Mouse (Mus musculus) heart, embryonic 14.5 days (tissue): ENCODE data around the gene Necap2. TPM values are rescaled to one million over a fixed set of nuclear protein-coding genes. Genes with fewer than 3 reads are reported as not detected.

Experiments
- ATAC-seq: fragments of 200-750 bp; cut with Nextera tagmentation; 2 replicates; pipeline ENCODE4 v1.8.0; 2017; ENCODE audit warnings: low read depth, moderate TSS enrichment; ENCODE audit not compliant: insufficient number of reproducible peaks, insufficient read depth, low FRiP score
- H3K27ac ChIP-seq, 2 experiments: fragments of 200-500 bp in 1 of 2; fragments of 300-500 bp in 1 of 2; sonication (generic) in 1 of 2; replicated peaks in 1 of 2; 2 replicates each; pipeline ENCODE4 v1.5.1; 2012 to 2014; ENCODE audit warnings: low read depth in 2 of 2, low read length in 2 of 2, control low read depth in 1 of 2, mild to moderate bottlenecking in 1 of 2, mixed read lengths in 1 of 2; ENCODE audit not compliant: control insufficient read depth in 1 of 2, insufficient read depth in 1 of 2
- H3K27me3 ChIP-seq: fragments of 300-500 bp; sonication (generic); 2 replicates; pipeline ENCODE4 v1.6.1; 2014; ENCODE audit warnings: mild to moderate bottlenecking, low read length, control low read depth; ENCODE audit not compliant: control insufficient read depth, insufficient read depth
- H3K36me3 ChIP-seq: fragments of 300-500 bp; sonication (generic); 2 replicates; pipeline ENCODE4 v1.6.1; 2014; ENCODE audit warnings: mild to moderate bottlenecking, control low read depth, low read length, mixed read lengths; ENCODE audit not compliant: control insufficient read depth, insufficient read depth
- H3K4me1 ChIP-seq, 2 experiments: fragments of 200-500 bp in 1 of 2; fragments of 300-500 bp in 1 of 2; sonication (generic) in 1 of 2; 2 replicates each; pipeline ENCODE4 v1.6.1; 2012 to 2014; ENCODE audit warnings: low read length in 2 of 2, control low read depth in 1 of 2, mixed read lengths in 1 of 2; ENCODE audit not compliant: control insufficient read depth in 2 of 2, insufficient read depth in 2 of 2
- H3K4me2 ChIP-seq: fragments of 300-500 bp; sonication (generic); 2 replicates; pipeline ENCODE4 v1.6.1; 2014; ENCODE audit warnings: mild to moderate bottlenecking, low read length
- H3K4me3 ChIP-seq, 2 experiments: fragments of 200-500 bp in 1 of 2; fragments of 300-500 bp in 1 of 2; sonication (generic) in 1 of 2; 2 replicates each; pipeline ENCODE4 v1.5.1; 2012 to 2014; ENCODE audit warnings: low read length in 2 of 2, mild to moderate bottlenecking in 2 of 2, control low read depth in 1 of 2, low read depth in 1 of 2, moderate library complexity in 1 of 2; ENCODE audit not compliant: control insufficient read depth in 1 of 2, insufficient read depth in 1 of 2
- H3K9ac ChIP-seq: fragments of 300-500 bp; sonication (generic); 2 replicates; pipeline ENCODE4 v1.6.1; 2014; ENCODE audit warnings: mild to moderate bottlenecking, low read length
- H3K9me3 ChIP-seq: fragments of 300-500 bp; sonication (generic); 2 replicates; pipeline ENCODE4 v1.6.1; 2016; ENCODE audit warnings: low read length, control low read depth; ENCODE audit not compliant: control insufficient read depth
- WGBS: fragments of 180-500 bp; shearing (Covaris S2); extraction: QIAGEN DNeasy Blood & Tissue Kit; methylation state at CpG from one replicate; pipeline ENCODE4 v1.1.7; 2014; 5-methylcytosine and 5-hydroxymethylcytosine counted together
- polyA plus RNA-seq: library from polyadenylated mRNA; unstranded; fragments of >200 nt; fragmentation: Nextera tagmentation; extraction: Ambion mirVana; gene quantifications from 2 replicates; pipeline ENCODE4 v1.2.1, GENCODE M21; 2014

The Necap2 gene
- polyA plus RNA-seq, 1 experiment from 2014 or later = 34.2 TPM

DNA sequence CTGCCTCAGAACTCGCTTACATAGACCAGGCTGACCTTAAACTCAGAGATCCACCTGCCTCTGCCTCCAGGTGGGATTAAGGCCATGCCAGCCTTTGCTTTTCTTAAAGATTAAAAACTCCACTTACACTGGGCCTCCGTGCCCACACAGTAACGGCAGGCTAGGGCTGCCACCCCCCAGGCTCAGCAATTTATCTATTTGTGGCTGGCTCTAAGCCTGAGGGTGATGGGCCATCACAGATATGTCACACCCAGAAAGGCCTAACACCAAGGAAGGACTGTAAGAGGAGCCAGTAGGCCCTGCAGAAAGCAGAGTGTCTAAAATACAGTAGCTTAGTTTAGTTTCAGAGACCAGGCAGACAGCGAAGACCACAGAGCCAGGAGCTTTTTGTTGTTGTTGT, 4.0 kb downstream of the Necap2 start:
- no peaks in the 10 kb centered on the region for H3K27me3 ChIP-seq
- H3K9ac ChIP-seq = no peak overlapping the region
- peak overlapping the region; percentile 34 for H3K4me2 ChIP-seq
- 49% methylated on average over 4 of the region's 4 CpGs for WGBS
- peaks cover 56% of the 10 kb centered on the region for H3K36me3 ChIP-seq
- peaks cover 20 to 38% of the 10 kb centered on the region in 2 experiments for H3K4me1 ChIP-seq
- no peaks in the 10 kb centered on the region for H3K9me3 ChIP-seq
- H3K4me3 ChIP-seq = no peak overlapping the region
- H3K27ac ChIP-seq = peak overlapping the region; percentile 56 to 88
- no peak for ATAC-seq

DNA sequence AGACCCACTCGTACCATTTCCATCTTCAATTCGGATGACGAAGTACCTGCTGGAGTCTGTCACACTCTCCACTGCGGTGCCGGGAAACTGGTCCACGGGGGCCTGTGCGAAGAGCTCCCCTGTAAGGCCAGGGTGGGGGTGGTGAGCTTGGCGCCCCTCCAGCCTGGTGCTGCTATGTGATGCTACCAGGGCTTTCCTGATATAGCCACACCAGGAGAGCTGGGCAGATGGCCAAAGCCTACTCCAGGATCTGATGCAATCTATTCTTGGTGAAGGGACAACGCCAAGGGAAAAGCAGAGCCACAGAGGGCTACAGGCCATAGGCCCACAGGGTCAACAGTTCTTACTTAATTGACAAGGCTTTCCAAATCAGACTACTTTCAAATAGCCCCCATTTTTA, 4.5 kb downstream of the Necap2 start:
- Histone ChIP-seq H3K4me1 (peaks cover 24 to 42% of the 10 kb centered on the region in 2 experiments), H3K4me2 (peak overlapping the region; percentile 34), H3K36me3 (peaks cover 60% of the 10 kb centered on the region), H3K27me3 (no peaks in the 10 kb centered on the region), H3K27ac (peak overlapping the region; percentile 56 to 88), H3K9ac (no peak overlapping the region), H3K9me3 (no peaks in the 10 kb centered on the region), H3K4me3 (no peak overlapping the region)
- WGBS = 34% methylated on average over 9 of the region's 9 CpGs
- ATAC-seq = peak; percentile 45; the same call in 1 of the 2 replicates

GRCm38 (mm10) chr4:141072502-141072901, 5.7 kb downstream of the Necap2 start:
- Histone ChIP-seq H3K4me3 (no peak overlapping the region), H3K27me3 (no peaks in the 10 kb centered on the region), H3K27ac (no peak overlapping the region), H3K36me3 (peaks cover 72% of the 10 kb centered on the region), H3K4me1 (peaks cover 33 to 51% of the 10 kb centered on the region in 2 experiments), H3K4me2 (no peak overlapping the region), H3K9ac (no peak overlapping the region), H3K9me3 (no peaks in the 10 kb centered on the region)
- WGBS = 89% methylated on average over 11 of the region's 11 CpGs
- ATAC-seq = no peak

GRCm38 (mm10) chr4:141069731-141070130, 8.4 kb downstream of the Necap2 start:
- Histone ChIP-seq H3K27me3 (no peaks in the 10 kb centered on the region), H3K4me2 (no peak overlapping the region), H3K4me3 (no peak overlapping the region), H3K9me3 (no peaks in the 10 kb centered on the region), H3K27ac (no peak overlapping the region), H3K9ac (no peak overlapping the region), H3K36me3 (peaks cover 89% of the 10 kb centered on the region), H3K4me1 (peaks cover 34 to 49% of the 10 kb centered on the region in 2 experiments)
- no peak for ATAC-seq
- 60% methylated on average over 4 of the region's 4 CpGs for WGBS

DNA sequence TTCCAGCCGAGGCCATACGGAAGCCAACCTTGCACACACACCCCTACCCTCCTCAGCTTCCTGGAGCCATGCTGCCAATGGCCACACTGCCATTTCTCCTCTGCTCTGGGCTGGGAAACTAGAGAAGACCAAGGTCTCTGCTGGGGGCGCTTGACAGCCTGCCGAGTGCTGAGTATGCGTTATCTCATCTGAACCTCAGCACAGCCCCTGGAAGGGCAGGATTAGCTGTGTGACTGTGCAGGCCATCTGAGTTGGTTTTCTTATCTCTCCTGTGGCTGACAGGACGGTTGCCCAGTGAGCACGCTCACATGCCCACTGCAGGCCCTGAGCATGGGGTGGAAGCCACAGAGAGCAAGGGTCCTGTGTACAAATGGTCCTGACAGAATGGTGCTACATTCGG, 9.5 kb downstream of the Necap2 start:
- Histone ChIP-seq H3K9ac (no peak overlapping the region), H3K4me1 (peaks cover 30 to 39% of the 10 kb centered on the region in 2 experiments), H3K4me2 (no peak overlapping the region), H3K27me3 (no peaks in the 10 kb centered on the region), H3K27ac (peak overlapping the region in 1 of 2 experiments; percentile 20; a peak in 1 of 4 replicates), H3K36me3 (peaks cover 84% of the 10 kb centered on the region), H3K9me3 (no peaks in the 10 kb centered on the region), H3K4me3 (no peak overlapping the region)
- no peak for ATAC-seq
- 48% methylated on average over 8 of the region's 8 CpGs for WGBS

- no peaks in the 10 kb centered on the region for H3K27me3 ChIP-seq
- H3K4me2 ChIP-seq = no peak overlapping the region
- no peak overlapping the region for H3K4me3 ChIP-seq
- no peak for ATAC-seq
- 67% methylated on average over 9 of the region's 9 CpGs for WGBS
- H3K4me1 ChIP-seq = peaks cover 22 to 31% of the 10 kb centered on the region in 2 experiments
- H3K9me3 ChIP-seq = no peaks in the 10 kb centered on the region
- peaks cover 73% of the 10 kb centered on the region for H3K36me3 ChIP-seq
- H3K9ac ChIP-seq = 0 out of 2 replicates have a peak overlapping the region, but pooled peaks have one; percentile 23
- peak overlapping the region; percentile 4 to 7; a peak in 2 of 4 replicates for H3K27ac ChIP-seq
Measured at GRCm38 (mm10) chr4:141067516-141068046, 10.6 kb downstream of the Necap2 start.

- Histone ChIP-seq H3K9ac (0 out of 2 replicates have a peak overlapping the region, but pooled peaks have one; percentile 23), H3K27me3 (no peaks in the 10 kb centered on the region), H3K9me3 (no peaks in the 10 kb centered on the region), H3K4me3 (no peak overlapping the region), H3K27ac (peak overlapping the region; percentile 4 to 7; a peak in 2 of 4 replicates), H3K4me1 (peaks cover 22 to 31% of the 10 kb centered on the region in 2 experiments), H3K4me2 (no peak overlapping the region), H3K36me3 (peaks cover 67% of the 10 kb centered on the region)
- 72% methylated on average over 12 of the region's 12 CpGs for WGBS
- ATAC-seq = no peak
Measured at GRCm38 (mm10) chr4:141066709-141067515, 11.2 kb downstream of the Necap2 start.
